ENCODE assay signal across 17 mouse cellular contexts in genomic region chr8:8084652-8085051, GRCm38 (mm10).
DNase-seq lines count a peak whose midpoint lies in the region.
"Had no signal": no experiment of that assay in that cellular context is flagged by ENCODE, and none has a peak within 500 bp of the region (broad histone marks: within the 10 kb centered on the region; RNA-seq: fewer than 3 reads in every experiment).

No protein-coding gene starts in this region.

- intact Hi-C loops in left cerebral cortex, postnatal 14 days (cut with DNase I): no loop called here

- peak; percentile 24 to 62 for DNase-seq in frontal cortex, postnatal 36 days (ENCODE audit: low spot score in 2 of 2)
- no peak for DNase-seq in frontal cortex, postnatal 14 days (ENCODE audit: low spot score in 2 of 2)
- peak; percentile 15 to 17 for DNase-seq in right cerebral cortex, adult 2 months (ENCODE audit: low spot score in 2 of 2)
- no peak for DNase-seq in right cerebral cortex, postnatal 14 days
- DNase-seq in left cerebral cortex, postnatal 14 days (ENCODE audit: low spot score in 2 of 2): peak; percentile 19 to 66
- no peak for DNase-seq in spleen, adult 12 weeks (ENCODE audit: low spot score)
- no peak for DNase-seq in lung, postnatal 36 days
- DNase-seq: adrenal gland, postnatal 14 days; cerebellum, adult 11-12 months; cerebellum, adult 9-11 months; gastrocnemius, postnatal 14 days; kidney, adult 2 months; kidney, postnatal 36 days; layer of hippocampus, postnatal 36 days; liver; thymus, adult 2 months; thymus, postnatal 36 days had no signal

Comparison
In these comparisons a context has a peak if more than half of its experiments do, and no peak if none do; other contexts are left out.
1. DNase-seq: peak in frontal cortex, postnatal 36 days (2 of 2), right cerebral cortex, adult 2 months (2 of 2) and left cerebral cortex, postnatal 14 days (2 of 2); none in frontal cortex, postnatal 14 days (0 of 2), right cerebral cortex, postnatal 14 days (single experiment), spleen, adult 12 weeks (single experiment) and lung, postnatal 36 days (single experiment).